Mouse (Mus musculus) embryonic stem cell, embryonic (primary cell): ENCODE results near the gene Zfp462.

Experiments used
- CTCF ChIA-PET, 4 experiments: fragments of 300-600 bp in 2 of 4; fragments of 350-600 bp in 2 of 4; sonication (Branson Sonifier 250); formaldehyde crosslinking; loops; one replicate each; lab custom pipeline; 2022; ENCODE audit warnings: inconsistent platforms in 2 of 4; lab: Charles Lee
- POLR2A ChIA-PET, 4 experiments: fragments of 300-600 bp in 2 of 4; fragments of 350-600 bp in 2 of 4; sonication (Branson Sonifier 250); formaldehyde crosslinking; loops; one replicate each; lab custom pipeline; 2022; ENCODE audit warnings: antibody characterized with exemption in 4 of 4, inconsistent platforms in 1 of 4; lab: Charles Lee

Gene Zfp462

GRCm38 (mm10) chr4:55098366-55098765, 153.5 kb downstream of the Zfp462 start:
- POLR2A ChIA-PET = interaction anchor here in 1 of 4 experiments (0.7 to 0.9 kb wide), 2 partner anchors 53 to 112 kb away, joined by 3 to 5 read pairs; no protein-coding TSS in a partner anchor

GRCm38 (mm10) chr4:55100851-55101250, 156.0 kb downstream of the Zfp462 start:
- ChIA-PET POLR2A (interaction anchor here in 2 of 4 experiments (0.5 to 1.5 kb wide), 10 partner anchors 9 to 103 kb away, joined by 3 to 5 read pairs (median 3); no protein-coding TSS in a partner anchor), CTCF (interaction anchor here (0.5 to 1.5 kb wide), 8 partner anchors 10 to 1170 kb away, joined by 3 to 4 read pairs (median 3); no protein-coding TSS in a partner anchor)

More at GRCm38 (mm10) chr4:55098366-55098765, 153.5 kb downstream of the Zfp462 start:
- CTCF ChIA-PET = no interaction called here

- POLR2A ChIA-PET = interaction anchor here (0.7 to 1.6 kb wide), 12 partner anchors 8 to 448 kb away, joined by 3 to 7 read pairs (median 4); no protein-coding TSS in a partner anchor
- CTCF ChIA-PET = interaction anchor here in 3 of 4 experiments (0.7 to 1.5 kb wide), 8 partner anchors 9 to 186 kb away, joined by 3 to 5 read pairs (median 3); no protein-coding TSS in a partner anchor
Measured at GRCm38 (mm10) chr4:55101601-55102000, 156.8 kb downstream of the Zfp462 start.

GRCm38 (mm10) chr4:55102382-55102781, 157.5 kb downstream of the Zfp462 start:
- ChIA-PET CTCF (interaction anchor here in 2 of 4 experiments (0.7 to 1.0 kb wide), 5 partner anchors 8 to 178 kb away, joined by 3 to 5 read pairs (median 4); no protein-coding TSS in a partner anchor), POLR2A (interaction anchor here in 3 of 4 experiments (0.6 to 1.6 kb wide), 7 partner anchors 8 to 216 kb away, joined by 3 to 5 read pairs (median 4); no protein-coding TSS in a partner anchor)

- CTCF ChIA-PET = no interaction called here
Measured at GRCm38 (mm10) chr4:55103575-55103974, 158.7 kb downstream of the Zfp462 start.

GRCm38 (mm10) chr4:55117839-55118487, 173.1 kb downstream of the Zfp462 start:
- CTCF ChIA-PET = no interaction called here
- POLR2A ChIA-PET = no interaction called here

More at GRCm38 (mm10) chr4:55103575-55103974, 158.7 kb downstream of the Zfp462 start:
- POLR2A ChIA-PET = interaction anchor here in 1 of 4 experiments (1.6 kb wide), 1 partner anchor 10 kb away, joined by 4 read pairs; no protein-coding TSS in a partner anchor

- POLR2A ChIA-PET = interaction anchor here in 2 of 4 experiments (0.7 to 3.4 kb wide), 16 partner anchors 9 to 116 kb away, joined by 3 to 21 read pairs (median 5); no protein-coding TSS in a partner anchor
- CTCF ChIA-PET = interaction anchor here in 2 of 4 experiments (1.4 to 2.4 kb wide), 4 partner anchors 9 to 371 kb away, joined by 3 to 8 read pairs (median 4); no protein-coding TSS in a partner anchor
Measured at GRCm38 (mm10) chr4:55121126-55121525, 176.3 kb downstream of the Zfp462 start.

- ChIA-PET POLR2A (interaction anchor here in 2 of 4 experiments (0.7 to 3.4 kb wide), 12 partner anchors 10 to 342 kb away, joined by 3 to 21 read pairs (median 5); no protein-coding TSS in a partner anchor), CTCF (interaction anchor here in 3 of 4 experiments (0.5 to 2.4 kb wide), 6 partner anchors 9 to 1241 kb away, joined by 3 to 8 read pairs (median 4); no protein-coding TSS in a partner anchor)
Measured at GRCm38 (mm10) chr4:55121952-55122351, 177.1 kb downstream of the Zfp462 start.

GRCm38 (mm10) chr4:55124126-55124525, 179.3 kb downstream of the Zfp462 start:
- ChIA-PET POLR2A (interaction anchor here in 2 of 4 experiments (0.7 to 3.4 kb wide), 5 partner anchors 10 to 936 kb away, joined by 3 to 21 read pairs (median 15); no protein-coding TSS in a partner anchor), CTCF (interaction anchor here in 2 of 4 experiments (0.6 kb wide), 2 partner anchors 196 to 1278 kb away, joined by 3 to 5 read pairs; no protein-coding TSS in a partner anchor)

- CTCF ChIA-PET = interaction anchor here in 1 of 4 experiments (0.6 kb wide), 1 partner anchor 1279 kb away, joined by 3 read pairs; no protein-coding TSS in a partner anchor
- POLR2A ChIA-PET = interaction anchor here in 3 of 4 experiments (0.6 to 3.4 kb wide), 9 partner anchors 9 to 204 kb away, joined by 3 to 16 read pairs (median 3); no protein-coding TSS in a partner anchor
Measured at GRCm38 (mm10) chr4:55125048-55125737, 180.3 kb downstream of the Zfp462 start.

- ChIA-PET POLR2A (interaction anchor here in 3 of 4 experiments (0.6 to 3.4 kb wide), 8 partner anchors 8 to 204 kb away, joined by 3 to 16 read pairs (median 4); no protein-coding TSS in a partner anchor), CTCF (no interaction called here)
Measured at GRCm38 (mm10) chr4:55125738-55126054, 180.8 kb downstream of the Zfp462 start.

GRCm38 (mm10) chr4:55127228-55127901, 182.5 kb downstream of the Zfp462 start:
- ChIA-PET CTCF (no interaction called here), POLR2A (interaction anchor here in 2 of 4 experiments (0.7 to 2.0 kb wide), 4 partner anchors 9 to 115 kb away, joined by 3 to 6 read pairs (median 4); no protein-coding TSS in a partner anchor)

- CTCF ChIA-PET = no interaction called here
- POLR2A ChIA-PET = interaction anchor here in 2 of 4 experiments (0.7 kb wide), 2 partner anchors 112 to 114 kb away, joined by 3 read pairs; no protein-coding TSS in a partner anchor
Measured at GRCm38 (mm10) chr4:55128088-55128835, 183.4 kb downstream of the Zfp462 start.
